In genomic region chr15:93284326-93284725, GRCm38 (mm10) we compare ENCODE assay signal across 27 mouse cellular contexts. TPM values are rescaled to one million over a fixed set of nuclear protein-coding genes. Genes with fewer than 3 reads are reported as not detected.
A peak's percentile ranks its signal among the peaks of the same experiment; 100 is the strongest.
DNase-seq lines count a peak whose midpoint lies in the region; ATAC-seq and TF ChIP-seq lines count a peak whose summit lies in the region.
"Had no signal": no experiment of that assay in that cellular context is flagged by ENCODE, and none has a peak within 500 bp of the region (broad histone marks: within the 10 kb centered on the region; RNA-seq: fewer than 3 reads in every experiment).

No protein-coding gene starts in this region.

- H3K4me1 ChIP-seq in midbrain, embryonic 11.5 days (ENCODE audit: control insufficient read depth, insufficient read depth, low read length) = no peaks in the 10 kb centered on the region
- no peaks in the 10 kb centered on the region for H3K4me1 ChIP-seq in midbrain, embryonic 13.5 days (replicated peaks)
- peaks cover 45% of the 10 kb centered on the region for H3K4me1 ChIP-seq in liver, embryonic 12.5 days
- peaks cover 2% of the 10 kb centered on the region for H3K4me1 ChIP-seq in liver, postnatal 0 days (ENCODE audit: insufficient read depth)
- H3K4me1 ChIP-seq: hindbrain, embryonic 12.5 days; intestine, embryonic 15.5 days; limb, embryonic 10.5 days; limb, embryonic 15.5 days; neural tube, embryonic 12.5 days had no signal

- TF ChIP-seq CTCF in liver, postnatal 0 days (IDR thresholded peaks at IDR 0.05; ENCODE audit: low read depth) = no peak

- WGBS in midbrain, embryonic 11.5 days = 92% methylated on average over 6 of the region's 6 CpGs
- 95% methylated on average over 6 of the region's 6 CpGs for WGBS in midbrain, embryonic 13.5 days
- WGBS in liver, embryonic 12.5 days (ENCODE audit: insufficient replicate concordance) = 61% methylated on average over 6 of the region's 6 CpGs
- WGBS in liver, postnatal 0 days (ENCODE audit: insufficient replicate concordance) = 60% methylated on average over 6 of the region's 6 CpGs

- H3K9ac ChIP-seq in midbrain, embryonic 11.5 days (ENCODE audit: low read length) = no peak overlapping the region
- H3K9ac ChIP-seq in midbrain, embryonic 13.5 days (replicated peaks) = no peak overlapping the region
- no peak overlapping the region for H3K9ac ChIP-seq in liver, embryonic 12.5 days
- no peak overlapping the region for H3K9ac ChIP-seq in liver, postnatal 0 days (replicated peaks)
- H3K9ac ChIP-seq: hindbrain, embryonic 12.5 days; intestine, embryonic 15.5 days; limb, embryonic 15.5 days; neural tube, embryonic 12.5 days had no signal

- no peak overlapping the region for H3K4me2 ChIP-seq in midbrain, embryonic 11.5 days
- no peak overlapping the region for H3K4me2 ChIP-seq in midbrain, embryonic 13.5 days (replicated peaks)
- peak overlapping the region; percentile 46 for H3K4me2 ChIP-seq in liver, embryonic 12.5 days
- H3K4me2 ChIP-seq in liver, postnatal 0 days (ENCODE audit: low read depth, low read length) = no peak overlapping the region
- H3K4me2 ChIP-seq: heart, embryonic 11.5 days; hindbrain, embryonic 12.5 days; intestine, embryonic 15.5 days; limb, embryonic 15.5 days; neural tube, embryonic 12.5 days had no signal

- H3K9me3 ChIP-seq in midbrain, embryonic 11.5 days (ENCODE audit: control insufficient read depth, low read length) = no peaks in the 10 kb centered on the region
- H3K9me3 ChIP-seq in midbrain, embryonic 13.5 days = no peaks in the 10 kb centered on the region
- no peaks in the 10 kb centered on the region for H3K9me3 ChIP-seq in liver, embryonic 12.5 days (replicated peaks)
- H3K9me3 ChIP-seq in liver, postnatal 0 days (ENCODE audit: low read length) = no peaks in the 10 kb centered on the region
- H3K9me3 ChIP-seq: G1E; hindbrain, embryonic 12.5 days; intestine, embryonic 15.5 days; limb, embryonic 10.5 days; limb, embryonic 15.5 days; neural tube, embryonic 12.5 days had no signal

- ATAC-seq in midbrain, embryonic 11.5 days (ENCODE audit: low FRiP score) = no peak
- ATAC-seq in midbrain, embryonic 13.5 days = no peak
- ATAC-seq in liver, embryonic 12.5 days = peak; percentile 91
- peak; percentile 45 for ATAC-seq in liver, postnatal 0 days
- ATAC-seq: forebrain, embryonic 14.5 days; hindbrain, postnatal 0 days; intestine, embryonic 15.5 days had no signal

- peak; percentile 68 for DNase-seq in midbrain, embryonic 11.5 days (ENCODE audit: low spot score, missing footprints)
- DNase-seq in liver, postnatal 0 days = no peak
- DNase-seq in cerebellum, postnatal 4 days (ENCODE audit: low spot score in 2 of 2) = no peak
- no peak for DNase-seq in testis, postnatal 14 days (ENCODE audit: low spot score)
- DNase-seq in frontal cortex, postnatal 14 days (ENCODE audit: low spot score in 2 of 2) = no peak
- DNase-seq: adrenal gland, postnatal 10 days; cerebellum, adult 18-20 months; cerebellum, postnatal 10 days; gastrocnemius, postnatal 25 days; heart, adult 11 months; heart, postnatal 36 days; kidney, adult 2 months; kidney, postnatal 4 days; lung, postnatal 36 days had no signal

- H3K27me3 ChIP-seq in midbrain, embryonic 11.5 days (ENCODE audit: control insufficient read depth, insufficient read depth, low read length) = no peaks in the 10 kb centered on the region
- no peaks in the 10 kb centered on the region for H3K27me3 ChIP-seq in midbrain, embryonic 13.5 days
- no peaks in the 10 kb centered on the region for H3K27me3 ChIP-seq in liver, embryonic 12.5 days (replicated peaks)
- H3K27me3 ChIP-seq in liver, postnatal 0 days (ENCODE audit: insufficient read depth, low read length) = no peaks in the 10 kb centered on the region
- H3K27me3 ChIP-seq: hindbrain, embryonic 12.5 days; intestine, embryonic 15.5 days; limb, embryonic 15.5 days; neural tube, embryonic 12.5 days had no signal

- TF ChIP-seq EP300 in liver, postnatal 0 days (IDR thresholded peaks at IDR 0.05; ENCODE audit: low read depth) = peak; percentile 62; the same call in 1 of the 2 replicates

- 0 out of 2 replicates have a peak, but pooled peaks cover 2% of the 10 kb centered on the region for H3K36me3 ChIP-seq in midbrain, embryonic 11.5 days (ENCODE audit: control insufficient read depth, insufficient read depth, low read length)
- peaks cover 18% of the 10 kb centered on the region for H3K36me3 ChIP-seq in midbrain, embryonic 13.5 days
- peaks cover 37% of the 10 kb centered on the region for H3K36me3 ChIP-seq in liver, embryonic 12.5 days
- H3K36me3 ChIP-seq in liver, postnatal 0 days (replicated peaks; ENCODE audit: insufficient read depth, low read length) = peaks cover under 1% of the 10 kb centered on the region
- H3K36me3 ChIP-seq: intestine, embryonic 15.5 days had no signal

- H3K27ac ChIP-seq in midbrain, embryonic 11.5 days (ENCODE audit: low read depth, low read length) = no peak overlapping the region
- no peak overlapping the region for H3K27ac ChIP-seq in midbrain, embryonic 13.5 days
- peak overlapping the region; percentile 81 for H3K27ac ChIP-seq in liver, embryonic 12.5 days
- 0 out of 2 replicates have a peak overlapping the region, but pooled peaks have one; percentile 26 for H3K27ac ChIP-seq in liver, postnatal 0 days (ENCODE audit: low read depth)
- H3K27ac ChIP-seq: hindbrain, embryonic 12.5 days; hindbrain, postnatal 0 days; intestine, embryonic 15.5 days; kidney, postnatal 0 days; limb, embryonic 10.5 days; limb, embryonic 15.5 days; neural tube, embryonic 12.5 days had no signal

- no peak overlapping the region for H3K4me3 ChIP-seq in midbrain, embryonic 11.5 days (ENCODE audit: low read depth, low read length)
- no peak overlapping the region for H3K4me3 ChIP-seq in midbrain, embryonic 13.5 days (replicated peaks)
- H3K4me3 ChIP-seq in liver, embryonic 12.5 days = no peak overlapping the region
- no peak overlapping the region for H3K4me3 ChIP-seq in liver, postnatal 0 days (ENCODE audit: low read depth, low read length)
- H3K4me3 ChIP-seq: hindbrain, embryonic 12.5 days; intestine, embryonic 15.5 days; limb, embryonic 10.5 days; limb, embryonic 15.5 days; myocyte; neural tube, embryonic 12.5 days had no signal

RNA-seq across cellular contexts. Expression of gene Gxylt1, which starts 9.3 kb away (rescaled TPM):
- 11.4 and 14.1 TPM in 2 replicates for polyA plus RNA-seq in midbrain, embryonic 11.5 days (2014; fragmentation: Nextera tagmentation; extraction: Ambion mirVana)
- 8.7 and 9.3 TPM in 2 replicates for polyA plus RNA-seq in midbrain, embryonic 13.5 days (2015; fragmentation: Nextera tagmentation; extraction: Ambion mirVana)
- polyA plus RNA-seq in liver, embryonic 12.5 days (2016; fragmentation: Nextera tagmentation; extraction: Ambion mirVana) = 7.6 and 7.7 TPM in 2 replicates
- 1.8 and 2.0 TPM in 2 replicates for polyA plus RNA-seq in liver, postnatal 0 days (2015; fragmentation: Nextera tagmentation; extraction: Ambion mirVana)

RNA-seq across cellular contexts. Expression of gene Yaf2, which starts 52.4 kb away (rescaled TPM):
- polyA plus RNA-seq in midbrain, embryonic 11.5 days (2014; fragmentation: Nextera tagmentation; extraction: Ambion mirVana) = 127 and 131 TPM in 2 replicates
- 91.3 and 97.4 TPM in 2 replicates for polyA plus RNA-seq in midbrain, embryonic 13.5 days (2015; fragmentation: Nextera tagmentation; extraction: Ambion mirVana)
- polyA plus RNA-seq in liver, embryonic 12.5 days (2016; fragmentation: Nextera tagmentation; extraction: Ambion mirVana) = 42.9 and 45.7 TPM in 2 replicates
- 25.7 and 26.4 TPM in 2 replicates for polyA plus RNA-seq in liver, postnatal 0 days (2015; fragmentation: Nextera tagmentation; extraction: Ambion mirVana)

Comparison
In these comparisons a context has a peak if more than half of its experiments do, and no peak if none do; other contexts are left out.
1. ATAC-seq: peak in liver, embryonic 12.5 days (single experiment) and liver, postnatal 0 days (single experiment); none in midbrain, embryonic 11.5 days (single experiment) and midbrain, embryonic 13.5 days (single experiment).
2. H3K27ac ChIP-seq: peak in liver, embryonic 12.5 days (single experiment) and liver, postnatal 0 days (single experiment); none in midbrain, embryonic 11.5 days (single experiment) and midbrain, embryonic 13.5 days (single experiment).